Mouse (Mus musculus) retina, embryonic 14.5 days (tissue): ENCODE measurements around the gene Gm10591.
"Not testable (repeated sequence)": the region's sequence is repeated elsewhere in the genome, so short reads cannot be mapped to it uniquely, and the experiment has no call there.

Experiments used
- DNase-seq: peaks from one replicate; pipeline ENCODE4 v3.0.0-alpha.2; 2015; ENCODE audit warnings: low spot score

The Gm10591 gene

GRCm38 (mm10) chr4:42611895-42612294, at the start of gene Gm10591:
Gene Gm10591 (plus strand): TSS chr4:42612195.
- not testable (repeated sequence) for DNase-seq

- DNase-seq, result not testable (repeated sequence)
Measured at GRCm38 (mm10) chr4:42629419-42629818, 17.4 kb downstream of the Gm10591 start, which contains the start of gene Gm2564. Gene Gm2564 (plus strand): TSS chr4:42629719.

GRCm38 (mm10) chr4:42654951-42655350, 43.0 kb downstream of the Gm10591 start, which contains the start of gene Ccl27b:
Gene Ccl27b (plus strand): TSS chr4:42655251.
- not testable (repeated sequence) for DNase-seq

- DNase-seq, result not testable (repeated sequence)
Measured at GRCm38 (mm10) chr4:42661793-42662192, 49.8 kb downstream of the Gm10591 start, which contains the start of gene Il11ra2. Gene Il11ra2 (minus strand): TSS chr4:42661893.
